Mouse (Mus musculus): Measurements from ENCODE around the gene Insl6. TPM values are rescaled to one million over a fixed set of nuclear protein-coding genes. Genes with fewer than 3 reads are reported as not detected.

The Insl6 gene
- polyA plus RNA-seq, 1 experiment from 2014 or later: 8.9 TPM

- Histone ChIP-seq H3K4me1 (peaks cover 21% of the 10 kb centered on the region), H3K4me3 (peak overlapping the region; percentile 54), H3K27me3 (ENCODE audit: low read depth, poor library complexity, severe bottlenecking) (peaks cover 29% of the 10 kb centered on the region), H3K36me3 (no peaks in the 10 kb centered on the region), H3K27ac (replicated peaks) (no peak overlapping the region), H3K9me3 (replicated peaks) (no peaks in the 10 kb centered on the region)
- no peak for DNase-seq (ENCODE audit: low spot score)
- WGBS: 65% methylated on average over 20 of the region's 20 CpGs
Measured at GRCm38 (mm10) chr19:29366226-29366968, 41.2 kb upstream of the Insl6 start.

GRCm38 (mm10) chr19:29365105-29365504 is 39.9 kb upstream of the Insl6 start:
- 19% methylated on average over 3 of the region's 3 CpGs for WGBS
- Histone ChIP-seq H3K36me3 (no peaks in the 10 kb centered on the region), H3K9me3 (replicated peaks) (no peaks in the 10 kb centered on the region), H3K27ac (replicated peaks) (no peak overlapping the region), H3K4me1 (peaks cover 29% of the 10 kb centered on the region), H3K27me3 (ENCODE audit: low read depth, poor library complexity, severe bottlenecking) (peaks cover 35% of the 10 kb centered on the region), H3K4me3 (no peak overlapping the region)
- no peak for DNase-seq (ENCODE audit: low spot score)

DNA sequence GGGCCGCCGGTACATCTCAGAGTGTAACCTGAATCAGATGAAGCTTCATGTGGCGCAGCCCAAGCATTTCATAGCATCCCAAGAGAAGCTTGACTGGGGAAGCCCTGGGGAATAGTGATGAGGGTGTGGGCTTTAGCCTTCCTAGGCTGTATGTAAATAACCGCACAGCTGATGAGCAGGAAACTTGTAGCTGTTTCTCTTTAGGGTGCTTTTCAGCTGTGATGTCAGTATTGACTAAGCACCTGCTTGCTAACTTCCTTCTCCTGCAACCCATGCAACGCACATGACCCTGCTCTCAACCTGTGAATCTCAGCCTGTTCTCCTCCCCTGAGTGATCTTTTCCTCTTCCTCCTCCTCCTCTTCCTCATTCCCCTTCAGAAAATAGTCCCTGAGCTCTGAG is 38.9 kb upstream of the Insl6 start:
- Histone ChIP-seq H3K27ac (replicated peaks) (no peak overlapping the region), H3K4me1 (peaks cover 29% of the 10 kb centered on the region), H3K4me3 (no peak overlapping the region), H3K9me3 (replicated peaks) (no peaks in the 10 kb centered on the region), H3K27me3 (ENCODE audit: low read depth, poor library complexity, severe bottlenecking) (peaks cover 35% of the 10 kb centered on the region), H3K36me3 (no peaks in the 10 kb centered on the region)
- WGBS: 79% methylated on average over 5 of the region's 5 CpGs
- no peak for DNase-seq (ENCODE audit: low spot score)

DNA sequence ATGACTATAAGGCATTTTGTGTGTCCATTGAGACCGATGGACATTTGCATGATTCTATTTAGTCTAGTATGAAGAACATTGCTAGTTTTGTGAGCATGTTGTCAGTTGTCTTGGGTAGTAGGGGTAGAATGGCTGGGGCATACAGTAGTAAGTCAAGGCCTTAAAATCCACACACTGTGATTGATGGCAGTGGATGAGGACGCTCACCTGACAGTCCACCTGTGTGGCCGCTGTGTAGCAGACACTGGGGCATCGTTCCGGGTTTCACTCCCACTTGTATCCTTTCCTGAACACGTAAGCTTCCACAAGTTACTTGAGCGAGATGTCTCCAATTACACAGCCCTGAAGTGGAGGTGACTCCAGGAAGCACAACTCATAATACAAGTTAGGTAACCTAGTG is 38.4 kb upstream of the Insl6 start:
- Histone ChIP-seq H3K36me3 (no peaks in the 10 kb centered on the region), H3K4me1 (peaks cover 29% of the 10 kb centered on the region), H3K9me3 (replicated peaks) (no peaks in the 10 kb centered on the region), H3K4me3 (no peak overlapping the region), H3K27ac (replicated peaks) (no peak overlapping the region), H3K27me3 (ENCODE audit: low read depth, poor library complexity, severe bottlenecking) (peaks cover 35% of the 10 kb centered on the region)
- 89% methylated on average over 7 of the region's 7 CpGs for WGBS
- DNase-seq (ENCODE audit: low spot score): no peak

- peaks cover 25% of the 10 kb centered on the region for H3K4me1 ChIP-seq
- H3K36me3 ChIP-seq: no peaks in the 10 kb centered on the region
- peaks cover 24% of the 10 kb centered on the region; the same call in 1 of the 2 replicates for H3K27me3 ChIP-seq (ENCODE audit: low read depth, poor library complexity, severe bottlenecking)
- peak overlapping the region; percentile 64 for H3K4me3 ChIP-seq
- DNase-seq (ENCODE audit: low spot score): no peak
- H3K27ac ChIP-seq (replicated peaks): peak overlapping the region; percentile 81
- WGBS: 53% methylated on average over 13 of the region's 13 CpGs
- no peaks in the 10 kb centered on the region for H3K9me3 ChIP-seq (replicated peaks)
Measured at GRCm38 (mm10) chr19:29362173-29362930, 37.2 kb upstream of the Insl6 start.

- DNase-seq (ENCODE audit: low spot score): peak; percentile 89
- 3% methylated on average over 33 of the region's 33 CpGs for WGBS
Measured at GRCm38 (mm10) chr19:29361468-29362130, 36.4 kb upstream of the Insl6 start.

DNA sequence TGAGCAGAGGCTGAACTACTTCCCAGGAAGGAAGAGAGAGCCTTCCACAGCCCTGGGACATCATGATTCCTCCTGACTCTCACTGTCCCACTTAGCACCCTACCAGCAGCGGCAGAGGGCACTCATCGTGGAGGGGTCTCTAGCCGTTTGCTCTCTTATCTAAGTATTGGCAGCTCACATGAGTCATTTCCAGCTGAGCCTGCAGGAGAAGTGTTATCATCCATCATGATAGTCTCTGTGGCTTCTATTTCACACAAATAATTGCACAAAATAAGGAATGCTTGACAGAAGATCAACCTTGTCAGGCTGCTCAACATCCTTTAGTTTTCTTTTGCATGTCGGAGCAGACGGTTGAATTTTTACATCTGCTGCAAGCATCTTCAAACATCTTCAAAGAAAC is 35.1 kb upstream of the Insl6 start:
- WGBS: 87% methylated on average over 5 of the region's 5 CpGs
- Histone ChIP-seq H3K27me3 (ENCODE audit: low read depth, poor library complexity, severe bottlenecking) (peaks cover 8% of the 10 kb centered on the region; the same call in 1 of the 2 replicates), H3K36me3 (no peaks in the 10 kb centered on the region), H3K27ac (replicated peaks) (no peak overlapping the region), H3K4me1 (peaks cover 18% of the 10 kb centered on the region), H3K4me3 (no peak overlapping the region), H3K9me3 (replicated peaks) (no peaks in the 10 kb centered on the region)
- DNase-seq (ENCODE audit: low spot score): no peak

More at GRCm38 (mm10) chr19:29361468-29362130, 36.4 kb upstream of the Insl6 start:
- Histone ChIP-seq H3K36me3 (no peaks in the 10 kb centered on the region), H3K27me3 (ENCODE audit: low read depth, poor library complexity, severe bottlenecking) (peaks cover 16% of the 10 kb centered on the region; the same call in 1 of the 2 replicates), H3K27ac (replicated peaks) (peak overlapping the region; percentile 81), H3K4me3 (peak overlapping the region; percentile 64), H3K9me3 (replicated peaks) (no peaks in the 10 kb centered on the region), H3K4me1 (peaks cover 19% of the 10 kb centered on the region)

- no peak overlapping the region for H3K4me3 ChIP-seq
- WGBS: 87% methylated on average over 11 of the region's 11 CpGs
- H3K27me3 ChIP-seq (ENCODE audit: low read depth, poor library complexity, severe bottlenecking): peaks cover 5% of the 10 kb centered on the region; the same call in 1 of the 2 replicates
- peaks cover 7% of the 10 kb centered on the region for H3K4me1 ChIP-seq
- H3K9me3 ChIP-seq (replicated peaks): no peaks in the 10 kb centered on the region
- no peaks in the 10 kb centered on the region for H3K36me3 ChIP-seq
- no peak for DNase-seq (ENCODE audit: low spot score)
- no peak overlapping the region for H3K27ac ChIP-seq (replicated peaks)
Measured at GRCm38 (mm10) chr19:29356281-29356680, 31.1 kb upstream of the Insl6 start.

GRCm38 (mm10) chr19:29354895-29355877 is 30.0 kb upstream of the Insl6 start:
- Histone ChIP-seq H3K4me3 (peak overlapping the region; percentile 53), H3K4me1 (peaks cover 8% of the 10 kb centered on the region), H3K27ac (replicated peaks) (no peak overlapping the region; the same call in 1 of the 2 replicates), H3K36me3 (no peaks in the 10 kb centered on the region), H3K9me3 (replicated peaks) (no peaks in the 10 kb centered on the region), H3K27me3 (ENCODE audit: low read depth, poor library complexity, severe bottlenecking) (no peaks in the 10 kb centered on the region)
- WGBS: 5% methylated on average over 20 of the region's 20 CpGs
- DNase-seq (ENCODE audit: low spot score): peak; percentile 85

DNA sequence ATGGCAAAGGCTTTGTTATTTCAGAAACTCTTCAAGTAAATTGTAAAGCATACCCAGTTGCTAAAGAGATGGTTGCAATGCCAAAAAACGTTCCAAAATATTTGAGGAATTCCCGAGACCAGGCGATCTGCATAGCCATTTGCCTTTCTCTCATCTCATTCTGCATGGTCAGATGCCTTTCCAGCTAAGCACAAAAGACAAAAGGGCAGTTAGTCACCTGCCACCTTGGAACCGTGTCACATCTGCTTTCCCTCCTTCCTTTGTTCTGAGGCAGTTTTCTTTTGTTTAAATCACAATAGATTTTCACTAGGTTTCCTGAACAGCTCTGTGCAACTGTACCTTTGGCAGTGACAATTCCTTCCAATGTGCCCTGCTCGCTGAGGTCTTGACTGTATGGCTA is 25.8 kb upstream of the Insl6 start:
- Histone ChIP-seq H3K9me3 (replicated peaks) (no peaks in the 10 kb centered on the region), H3K36me3 (no peaks in the 10 kb centered on the region), H3K27me3 (ENCODE audit: low read depth, poor library complexity, severe bottlenecking) (no peaks in the 10 kb centered on the region), H3K4me3 (no peak overlapping the region), H3K4me1 (peaks cover 8% of the 10 kb centered on the region), H3K27ac (replicated peaks) (no peak overlapping the region)
- 57% methylated on average over 5 of the region's 5 CpGs for WGBS
- DNase-seq (ENCODE audit: low spot score): no peak

DNA sequence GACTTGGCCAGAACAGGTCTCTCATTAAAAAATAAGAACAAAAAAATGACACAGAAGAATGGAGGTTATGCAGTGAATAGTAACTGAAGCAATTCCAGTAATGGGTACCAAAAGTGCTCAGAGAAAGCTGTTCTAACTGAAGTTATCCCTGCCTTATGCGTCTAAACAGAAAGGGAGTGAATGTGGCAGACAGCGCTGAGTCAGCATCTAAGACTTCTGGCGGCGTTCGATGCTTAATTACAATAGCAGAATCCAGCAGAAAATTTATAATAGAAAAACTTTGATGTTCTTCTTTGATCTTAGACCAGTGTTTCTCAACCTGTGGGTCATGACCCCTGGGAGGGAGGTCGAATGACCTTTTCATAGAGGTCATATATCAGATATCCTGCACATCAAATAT is 20.5 kb upstream of the Insl6 start:
- 86% methylated on average over 6 of the region's 6 CpGs for WGBS
- no peak overlapping the region for H3K27ac ChIP-seq (replicated peaks)

DNA sequence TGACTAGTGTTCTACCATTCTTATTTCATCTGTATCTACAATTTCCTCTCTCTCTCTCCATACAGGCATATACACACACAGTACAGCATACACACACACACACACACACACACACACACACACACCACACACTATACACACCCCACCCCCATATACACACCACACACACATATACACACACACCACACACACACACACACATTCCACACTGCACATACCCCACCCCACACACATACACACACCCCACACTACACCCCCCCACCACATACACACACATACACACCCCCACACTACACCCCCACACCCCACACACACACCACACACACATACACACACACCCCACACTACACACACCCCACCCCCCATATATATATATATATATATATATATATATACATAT is 19.7 kb upstream of the Insl6 start:
- H3K9me3 ChIP-seq (replicated peaks): no peaks in the 10 kb centered on the region
- no peak for DNase-seq (ENCODE audit: low spot score)
- no peaks in the 10 kb centered on the region for H3K4me1 ChIP-seq
- no peak overlapping the region for H3K4me3 ChIP-seq
- no peaks in the 10 kb centered on the region for H3K36me3 ChIP-seq
- H3K27me3 ChIP-seq (ENCODE audit: low read depth, poor library complexity, severe bottlenecking): no peaks in the 10 kb centered on the region
- H3K27ac ChIP-seq (replicated peaks): no peak overlapping the region

More for the DNA sequence above, 20.5 kb upstream of the Insl6 start:
- peaks cover 1% of the 10 kb centered on the region; the same call in 1 of the 2 replicates for H3K4me1 ChIP-seq
- DNase-seq (ENCODE audit: low spot score): no peak
- no peaks in the 10 kb centered on the region for H3K9me3 ChIP-seq (replicated peaks)
- H3K4me3 ChIP-seq: no peak overlapping the region
- H3K36me3 ChIP-seq: no peaks in the 10 kb centered on the region
- no peaks in the 10 kb centered on the region for H3K27me3 ChIP-seq (ENCODE audit: low read depth, poor library complexity, severe bottlenecking)
